Mouse (Mus musculus): ENCODE results near the gene Snorc. TPM values are rescaled to one million over a fixed set of nuclear protein-coding genes. Genes with fewer than 3 reads are reported as not detected.

The Snorc gene
- total and polyA plus RNA-seq, 2 experiments from 2014 or later: 1.5 TPM; not detected in 1

GRCm38 (mm10) chr1:87492285-87492684, 22.2 kb downstream of the Snorc start:
- no peak overlapping the region for H3K4me2 ChIP-seq (ENCODE audit: low read depth, low read length)
- no peak for DNase-seq (ENCODE audit: low spot score)
- 92% methylated on average over 3 of the region's 3 CpGs for WGBS
- H3K4me3 ChIP-seq (ENCODE audit: low read length): no peak overlapping the region
- no peaks in the 10 kb centered on the region for H3K36me3 ChIP-seq (ENCODE audit: insufficient read depth, low read length)
- no peak for ATAC-seq
- H3K27me3 ChIP-seq (ENCODE audit: insufficient read depth, low read length): no peaks in the 10 kb centered on the region
- H3K9me3 ChIP-seq (ENCODE audit: low read length): no peaks in the 10 kb centered on the region
- H3K27ac ChIP-seq: no peak overlapping the region
- H3K9ac ChIP-seq (replicated peaks; ENCODE audit: low read length): no peak overlapping the region
- H3K4me1 ChIP-seq (ENCODE audit: insufficient read depth, low read length): no peaks in the 10 kb centered on the region
- no peak for TF ChIP-seq CTCF (IDR thresholded peaks at IDR 0.05; ENCODE audit: low read depth)

GRCm38 (mm10) chr1:87493542-87493941, 23.5 kb downstream of the Snorc start:
- no peaks in the 10 kb centered on the region for H3K36me3 ChIP-seq (ENCODE audit: insufficient read depth, low read length)
- no peaks in the 10 kb centered on the region for H3K4me1 ChIP-seq (ENCODE audit: insufficient read depth, low read length)
- DNase-seq (ENCODE audit: low spot score) (no peak), ATAC-seq (no peak)
- WGBS: 53% methylated on average over 4 of the region's 4 CpGs
- no peak overlapping the region for H3K27ac ChIP-seq
- no peak overlapping the region for H3K4me2 ChIP-seq (ENCODE audit: low read depth, low read length)
- no peak for TF ChIP-seq CTCF (IDR thresholded peaks at IDR 0.05; ENCODE audit: low read depth)
- H3K4me3 ChIP-seq (ENCODE audit: low read length): no peak overlapping the region
- H3K27me3 ChIP-seq (ENCODE audit: insufficient read depth, low read length): no peaks in the 10 kb centered on the region
- H3K9ac ChIP-seq (replicated peaks; ENCODE audit: low read length): no peak overlapping the region
- no peaks in the 10 kb centered on the region for H3K9me3 ChIP-seq (ENCODE audit: low read length)

GRCm38 (mm10) chr1:87505524-87505923, 35.5 kb downstream of the Snorc start:
- no peak overlapping the region for H3K4me3 ChIP-seq (ENCODE audit: low read length)
- H3K27me3 ChIP-seq (ENCODE audit: insufficient read depth, low read length): no peaks in the 10 kb centered on the region
- H3K4me1 ChIP-seq (ENCODE audit: insufficient read depth, low read length): peaks cover 10% of the 10 kb centered on the region; the same call in 1 of the 2 replicates
- H3K9ac ChIP-seq (replicated peaks; ENCODE audit: low read length): no peak overlapping the region
- DNase-seq (ENCODE audit: low spot score) (no peak), ATAC-seq (no peak)
- TF ChIP-seq CTCF (IDR thresholded peaks at IDR 0.05; ENCODE audit: low read depth): no peak
- WGBS: 89% methylated on average over 4 of the region's 4 CpGs
- H3K27ac ChIP-seq: no peak overlapping the region
- H3K4me2 ChIP-seq (ENCODE audit: low read depth, low read length): no peak overlapping the region
- H3K36me3 ChIP-seq (ENCODE audit: insufficient read depth, low read length): no peaks in the 10 kb centered on the region
- no peaks in the 10 kb centered on the region for H3K9me3 ChIP-seq (ENCODE audit: low read length)

GRCm38 (mm10) chr1:87507857-87508256, 37.8 kb downstream of the Snorc start:
- Histone ChIP-seq H3K36me3 (ENCODE audit: insufficient read depth, low read length) (no peaks in the 10 kb centered on the region), H3K9me3 (ENCODE audit: low read length) (no peaks in the 10 kb centered on the region), H3K4me3 (ENCODE audit: low read length) (no peak overlapping the region), H3K4me1 (ENCODE audit: insufficient read depth, low read length) (peaks cover 10% of the 10 kb centered on the region; the same call in 1 of the 2 replicates), H3K27ac (no peak overlapping the region), H3K4me2 (ENCODE audit: low read depth, low read length) (no peak overlapping the region), H3K27me3 (ENCODE audit: insufficient read depth, low read length) (no peaks in the 10 kb centered on the region), H3K9ac (replicated peaks; ENCODE audit: low read length) (no peak overlapping the region)
- ATAC-seq (no peak), DNase-seq (ENCODE audit: low spot score) (no peak)
- TF ChIP-seq CTCF (IDR thresholded peaks at IDR 0.05; ENCODE audit: low read depth): no peak
- WGBS: 60% methylated on average over 6 of the region's 6 CpGs

GRCm38 (mm10) chr1:87508591-87509560, 38.8 kb downstream of the Snorc start:
- WGBS: 16% methylated on average over 26 of the region's 26 CpGs
- Histone ChIP-seq H3K27ac (no peak overlapping the region), H3K27me3 (ENCODE audit: insufficient read depth, low read length) (no peaks in the 10 kb centered on the region), H3K4me3 (ENCODE audit: low read length) (peak overlapping the region; percentile 80), H3K9ac (replicated peaks; ENCODE audit: low read length) (peak overlapping the region; percentile 79), H3K36me3 (ENCODE audit: insufficient read depth, low read length) (no peaks in the 10 kb centered on the region), H3K4me2 (ENCODE audit: low read depth, low read length) (peak overlapping the region; percentile 99), H3K9me3 (ENCODE audit: low read length) (no peaks in the 10 kb centered on the region), H3K4me1 (ENCODE audit: insufficient read depth, low read length) (peaks cover 10% of the 10 kb centered on the region; the same call in 1 of the 2 replicates)
- no peak for TF ChIP-seq CTCF (IDR thresholded peaks at IDR 0.05; ENCODE audit: low read depth)
- peak; percentile 25 for DNase-seq (ENCODE audit: low spot score)
- ATAC-seq: 0 out of 2 replicates have a peak, but pooled peaks have one; percentile 4

GRCm38 (mm10) chr1:87509561-87510165, 39.6 kb downstream of the Snorc start, which contains the start of gene Neu2:
Neu2 (plus strand) TSS chr1:87509889.
- H3K36me3 ChIP-seq (ENCODE audit: insufficient read depth, low read length): no peaks in the 10 kb centered on the region
- H3K27ac ChIP-seq: peak within 1 kb of the TSS; percentile 36; the same call in 1 of the 2 replicates
- no peaks in the 10 kb centered on the region for H3K27me3 ChIP-seq (ENCODE audit: insufficient read depth, low read length)
- TF ChIP-seq CTCF (IDR thresholded peaks at IDR 0.05; ENCODE audit: low read depth): no peak
- DNase-seq (ENCODE audit: low spot score) (peak; percentile 45), ATAC-seq (peak; percentile 11)
- H3K9ac ChIP-seq (replicated peaks; ENCODE audit: low read length): peak within 1 kb of the TSS; percentile 79
- WGBS: 1% methylated on average over 56 of the region's 56 CpGs
- peaks cover 6% of the 10 kb centered on the region; the same call in 1 of the 2 replicates for H3K4me1 ChIP-seq (ENCODE audit: insufficient read depth, low read length)
- H3K4me3 ChIP-seq (ENCODE audit: low read length): peak within 1 kb of the TSS; percentile 80
- H3K4me2 ChIP-seq (ENCODE audit: low read depth, low read length): peak within 1 kb of the TSS; percentile 99
- no peaks in the 10 kb centered on the region for H3K9me3 ChIP-seq (ENCODE audit: low read length)

All from hindbrain, postnatal 0 days (tissue).